Mouse (Mus musculus) lung, postnatal 0 days (tissue): ENCODE results near the gene Itprip. TPM values are rescaled to one million over a fixed set of nuclear protein-coding genes. Genes with fewer than 3 reads are reported as not detected.

Source experiments
- ATAC-seq: fragments of 200-750 bp; cut with Nextera tagmentation; 2 replicates; pipeline ENCODE4 v1.8.0; 2017; ENCODE audit warnings: moderate library complexity
- DNase-seq: peaks from one replicate; pipeline ENCODE4 v3.0.0-alpha.2; 2016; ENCODE audit warnings: low spot score
- H3K27ac ChIP-seq: fragments of 300-500 bp; sonication (generic); 2 replicates; pipeline ENCODE4 v1.5.1; 2014; ENCODE audit warnings: antibody characterized with exemption, mild to moderate bottlenecking, low read length, mixed read lengths
- H3K27me3 ChIP-seq: fragments of 300-500 bp; sonication (generic); replicated peaks from 2 replicates; pipeline ENCODE4 v1.6.1; 2014; ENCODE audit warnings: low read length, mixed read lengths; ENCODE audit not compliant: insufficient read depth
- H3K36me3 ChIP-seq: fragments of 300-500 bp; sonication (generic); 2 replicates; pipeline ENCODE4 v1.6.1; 2014; ENCODE audit warnings: low read length, mixed read lengths; ENCODE audit not compliant: insufficient read depth
- H3K4me1 ChIP-seq: fragments of 300-500 bp; sonication (generic); 2 replicates; pipeline ENCODE4 v1.6.1; 2014; ENCODE audit warnings: antibody characterized with exemption, low read depth, low read length, mixed read lengths; ENCODE audit not compliant: insufficient read depth
- H3K4me2 ChIP-seq: fragments of 300-500 bp; sonication (generic); replicated peaks from 2 replicates; pipeline ENCODE4 v1.6.1; 2014; ENCODE audit warnings: low read depth, mild to moderate bottlenecking, low read length, moderate library complexity, mixed read lengths
- H3K4me3 ChIP-seq: fragments of 300-500 bp; sonication (generic); 2 replicates; pipeline ENCODE4 v1.5.1; 2014; ENCODE audit warnings: low read depth, low read length
- H3K9ac ChIP-seq: fragments of 300-500 bp; sonication (generic); replicated peaks from 2 replicates; pipeline ENCODE4 v1.6.1; 2014; ENCODE audit warnings: low read depth, mild to moderate bottlenecking
- H3K9me3 ChIP-seq: fragments of 300-500 bp; sonication (generic); 2 replicates; pipeline ENCODE4 v1.6.1; 2016; ENCODE audit warnings: low read length, mixed read lengths
- CTCF ChIP-seq: IDR thresholded peaks from 2 replicates; pipeline ENCODE4 v1.5.1; 2016; ENCODE audit warnings: antibody characterized with exemption, mild to moderate bottlenecking
- EP300 ChIP-seq: IDR thresholded peaks from 2 replicates; pipeline ENCODE4 v1.6.1; 2016; ENCODE audit warnings: antibody characterized with exemption, mild to moderate bottlenecking, control low read depth
- WGBS: fragments of 180-500 bp; shearing (Covaris S2); extraction: QIAGEN DNeasy Blood & Tissue Kit; methylation state at CpG from one replicate; pipeline ENCODE4 v1.1.7; 2014; 5-methylcytosine and 5-hydroxymethylcytosine counted together
- polyA plus RNA-seq: library from polyadenylated mRNA; unstranded; fragments of >200 nt; fragmentation: Nextera tagmentation; extraction: Ambion mirVana; gene quantifications from 2 replicates; pipeline ENCODE4 v1.2.1, GENCODE M21; 2015

Itprip gene
- polyA plus RNA-seq = 15.6 and 15.9 TPM in 2 replicates

GRCm38 (mm10) chr19:47919126-47919965 is at the start of gene Itprip, which contains the start of gene Cfap43:
Gene Itprip, minus strand, starts transcription at chr19:47919299.
Gene Cfap43, minus strand, starts transcription at chr19:47919287.
- Histone ChIP-seq H3K9ac (peak within 1 kb of the TSS; percentile 72), H3K9me3 (no peaks in the 10 kb centered on the region), H3K4me3 (peak within 1 kb of the TSS; percentile 89), H3K36me3 (no peaks in the 10 kb centered on the region), H3K27me3 (no peaks in the 10 kb centered on the region), H3K4me1 (peaks cover 13% of the 10 kb centered on the region; the same call in 1 of the 2 replicates), H3K4me2 (peak within 1 kb of the TSS; percentile 83), H3K27ac (peak within 1 kb of the TSS; percentile 99)
- under 1% methylated on average over 48 of the region's 48 CpGs for WGBS
- peak; percentile 89 for ATAC-seq
- DNase-seq = peak; percentile 97
- peak; percentile 71 for TF ChIP-seq CTCF
- TF ChIP-seq EP300 = peak; percentile 83

GRCm38 (mm10) chr19:47958181-47958580 is 39.1 kb upstream of the Itprip start:
- Histone ChIP-seq H3K4me2 (no peak overlapping the region), H3K27ac (no peak overlapping the region), H3K36me3 (no peaks in the 10 kb centered on the region), H3K4me3 (no peak overlapping the region), H3K9ac (no peak overlapping the region), H3K27me3 (no peaks in the 10 kb centered on the region), H3K9me3 (no peaks in the 10 kb centered on the region), H3K4me1 (no peaks in the 10 kb centered on the region)
- WGBS = 77% methylated on average over 13 of the region's 13 CpGs
- TF ChIP-seq CTCF (no peak), EP300 (no peak)
- no peak for DNase-seq
- no peak for ATAC-seq

- no peaks in the 10 kb centered on the region for H3K36me3 ChIP-seq
- H3K4me3 ChIP-seq = no peak overlapping the region
- no peaks in the 10 kb centered on the region for H3K9me3 ChIP-seq
- H3K27me3 ChIP-seq = no peaks in the 10 kb centered on the region
- ATAC-seq (no peak), DNase-seq (no peak)
- H3K9ac ChIP-seq = no peak overlapping the region
- H3K4me2 ChIP-seq = no peak overlapping the region
- no peaks in the 10 kb centered on the region for H3K4me1 ChIP-seq
- 83% methylated on average over 9 of the region's 9 CpGs for WGBS
- TF ChIP-seq EP300 (no peak), CTCF (no peak)
- H3K27ac ChIP-seq = no peak overlapping the region
Observed at GRCm38 (mm10) chr19:47953169-47953568, 34.1 kb upstream of the Itprip start.

- Histone ChIP-seq H3K4me1 (no peaks in the 10 kb centered on the region), H3K9ac (no peak overlapping the region), H3K4me2 (no peak overlapping the region), H3K27me3 (no peaks in the 10 kb centered on the region), H3K27ac (no peak overlapping the region), H3K4me3 (no peak overlapping the region), H3K36me3 (no peaks in the 10 kb centered on the region), H3K9me3 (no peaks in the 10 kb centered on the region)
- DNase-seq = no peak
- no peak for TF ChIP-seq CTCF
- WGBS = 84% methylated on average over 7 of the region's 7 CpGs
- no peak for ATAC-seq
Observed at GRCm38 (mm10) chr19:47950946-47951345, 31.8 kb upstream of the Itprip start.

- no peak for TF ChIP-seq EP300
- no peak for TF ChIP-seq CTCF
- 0 out of 2 replicates have a peak overlapping the region, but pooled peaks have one; percentile 2 for H3K4me3 ChIP-seq
- no peak for ATAC-seq
- no peak overlapping the region for H3K27ac ChIP-seq
- peak overlapping the region; percentile 38 for H3K4me2 ChIP-seq
- H3K4me1 ChIP-seq = no peaks in the 10 kb centered on the region
- 45% methylated on average over 23 of the region's 23 CpGs for WGBS
- H3K9me3 ChIP-seq = no peaks in the 10 kb centered on the region
- no peaks in the 10 kb centered on the region for H3K27me3 ChIP-seq
- no peak overlapping the region for H3K9ac ChIP-seq
- DNase-seq = peak; percentile 29
- no peaks in the 10 kb centered on the region for H3K36me3 ChIP-seq
Observed at GRCm38 (mm10) chr19:47946821-47947465, 27.8 kb upstream of the Itprip start.

- H3K27me3 ChIP-seq = peaks cover 15% of the 10 kb centered on the region; the same call in 1 of the 2 replicates
- H3K36me3 ChIP-seq = no peaks in the 10 kb centered on the region
- H3K4me1 ChIP-seq = peaks cover 5% of the 10 kb centered on the region
- no peak for TF ChIP-seq EP300
- no peak for TF ChIP-seq CTCF
- DNase-seq (no peak), ATAC-seq (no peak)
- no peak overlapping the region for H3K4me3 ChIP-seq
- H3K27ac ChIP-seq = no peak overlapping the region
- H3K9ac ChIP-seq = no peak overlapping the region
- 72% methylated on average over 6 of the region's 6 CpGs for WGBS
- H3K4me2 ChIP-seq = no peak overlapping the region
- no peaks in the 10 kb centered on the region for H3K9me3 ChIP-seq
Observed at GRCm38 (mm10) chr19:47939361-47939760, 20.3 kb upstream of the Itprip start.
